Mouse (Mus musculus): Measurements from ENCODE around the gene Wdr45. TPM values are rescaled to one million over a fixed set of nuclear protein-coding genes. Genes with fewer than 3 reads are reported as not detected.
"Not testable (repeated sequence)": the region's sequence is repeated elsewhere in the genome, so short reads cannot be mapped to it uniquely, and the experiment has no call there.

Wdr45 gene
- polyA plus RNA-seq (2015; fragmentation: Nextera tagmentation; extraction: Ambion mirVana): 202 and 222 TPM in 2 replicates

DNA sequence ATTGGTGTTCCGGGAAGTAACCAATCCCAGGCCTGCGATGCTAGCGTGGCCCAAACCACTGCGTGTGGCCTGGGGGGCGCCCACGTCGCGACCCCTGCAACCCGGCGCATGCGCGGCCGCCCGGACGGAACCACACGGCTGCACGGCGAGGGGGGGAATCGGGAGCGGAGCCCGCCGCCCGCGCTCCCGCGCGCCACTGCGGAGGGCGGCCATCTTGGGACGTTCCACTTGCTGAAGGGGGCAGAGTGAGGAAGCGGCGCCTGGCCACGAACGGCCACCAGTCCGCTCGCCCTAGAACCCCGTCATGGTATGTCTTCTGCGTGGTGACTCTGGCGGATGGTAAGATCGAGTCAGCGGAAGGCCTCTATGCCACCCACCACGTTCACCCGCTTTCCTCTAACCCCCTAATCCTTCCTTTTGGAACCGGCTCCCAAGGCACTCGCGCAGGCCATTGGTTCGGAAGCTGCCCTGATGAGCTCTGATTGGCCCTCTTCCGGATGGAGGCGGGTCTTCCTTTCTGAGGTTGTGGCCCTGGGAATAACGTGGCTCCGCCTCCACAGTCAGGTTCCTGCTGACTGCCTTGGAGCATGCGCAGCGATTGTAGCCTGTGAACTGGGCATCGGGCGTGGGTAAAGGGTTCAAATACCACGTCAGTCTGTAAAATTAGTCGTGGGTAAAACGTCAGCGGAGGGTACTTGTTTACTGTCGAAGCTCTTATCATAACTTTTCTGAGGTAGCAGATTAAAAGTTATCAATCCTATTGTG, at the start of gene Wdr45:
TSS of gene Wdr45 (plus strand) at position 199 of the 765 bp plus-strand sequence.
- H3K4me1 ChIP-seq (ENCODE audit: insufficient read depth, low read depth, low read length); H3K27ac ChIP-seq (ENCODE audit: low read length); H3K9ac ChIP-seq (replicated peaks; ENCODE audit: low read depth); H3K36me3 ChIP-seq (ENCODE audit: insufficient read depth, low read length); H3K27me3 ChIP-seq (replicated peaks; ENCODE audit: insufficient read depth, low read length); H3K9me3 ChIP-seq (ENCODE audit: low read length): not testable (repeated sequence)
- DNase-seq (ENCODE audit: low spot score): peak; percentile 97
- H3K4me3 ChIP-seq (ENCODE audit: low read depth, low read length): peak within 1 kb of the TSS; percentile 21; the same call in 1 of the 2 replicates
- H3K4me2 ChIP-seq (replicated peaks; ENCODE audit: low read depth, low read length): peak within 1 kb of the TSS; percentile 37
- peak; percentile 98 for ATAC-seq
- WGBS: 19% methylated on average over 17 of the region's 60 CpGs

DNA sequence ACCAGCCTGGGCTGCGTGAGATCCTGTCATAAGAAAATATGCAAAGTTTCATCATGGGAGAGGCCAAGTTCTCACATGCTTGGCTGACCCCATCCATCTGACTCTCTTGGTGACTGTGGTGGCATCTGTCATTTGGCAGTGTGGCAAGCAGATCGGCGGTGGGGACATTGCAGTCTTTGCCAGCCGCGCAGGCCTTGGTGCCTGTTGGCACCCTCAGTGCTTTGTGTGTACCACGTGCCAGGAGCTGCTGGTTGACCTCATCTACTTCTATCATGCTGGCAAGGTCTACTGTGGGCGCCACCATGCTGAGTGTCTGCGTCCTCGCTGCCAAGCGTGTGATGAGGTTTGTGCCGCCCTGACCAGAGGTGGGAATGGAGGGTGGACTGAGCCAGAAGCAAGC, 49.3 kb upstream of the Wdr45 start:
- ATAC-seq (no peak), DNase-seq (ENCODE audit: low spot score) (no peak)
- no peak overlapping the region for H3K27ac ChIP-seq (ENCODE audit: low read length)
- no peak overlapping the region for H3K4me2 ChIP-seq (replicated peaks; ENCODE audit: low read depth, low read length)
- H3K4me1 ChIP-seq (ENCODE audit: insufficient read depth, low read depth, low read length): no peaks in the 10 kb centered on the region
- H3K9me3 ChIP-seq (ENCODE audit: low read length): no peaks in the 10 kb centered on the region
- no peak overlapping the region for H3K4me3 ChIP-seq (ENCODE audit: low read depth, low read length)
- H3K36me3 ChIP-seq (ENCODE audit: insufficient read depth, low read length): no peaks in the 10 kb centered on the region
- no peak for TF ChIP-seq CTCF (IDR thresholded peaks at IDR 0.05)
- no peak for TF ChIP-seq EP300 (IDR thresholded peaks at IDR 0.05)
- H3K9ac ChIP-seq (replicated peaks; ENCODE audit: low read depth): no peak overlapping the region
- 85% methylated on average over 9 of the region's 11 CpGs for WGBS
- H3K27me3 ChIP-seq (replicated peaks; ENCODE audit: insufficient read depth, low read length): no peaks in the 10 kb centered on the region

DNA sequence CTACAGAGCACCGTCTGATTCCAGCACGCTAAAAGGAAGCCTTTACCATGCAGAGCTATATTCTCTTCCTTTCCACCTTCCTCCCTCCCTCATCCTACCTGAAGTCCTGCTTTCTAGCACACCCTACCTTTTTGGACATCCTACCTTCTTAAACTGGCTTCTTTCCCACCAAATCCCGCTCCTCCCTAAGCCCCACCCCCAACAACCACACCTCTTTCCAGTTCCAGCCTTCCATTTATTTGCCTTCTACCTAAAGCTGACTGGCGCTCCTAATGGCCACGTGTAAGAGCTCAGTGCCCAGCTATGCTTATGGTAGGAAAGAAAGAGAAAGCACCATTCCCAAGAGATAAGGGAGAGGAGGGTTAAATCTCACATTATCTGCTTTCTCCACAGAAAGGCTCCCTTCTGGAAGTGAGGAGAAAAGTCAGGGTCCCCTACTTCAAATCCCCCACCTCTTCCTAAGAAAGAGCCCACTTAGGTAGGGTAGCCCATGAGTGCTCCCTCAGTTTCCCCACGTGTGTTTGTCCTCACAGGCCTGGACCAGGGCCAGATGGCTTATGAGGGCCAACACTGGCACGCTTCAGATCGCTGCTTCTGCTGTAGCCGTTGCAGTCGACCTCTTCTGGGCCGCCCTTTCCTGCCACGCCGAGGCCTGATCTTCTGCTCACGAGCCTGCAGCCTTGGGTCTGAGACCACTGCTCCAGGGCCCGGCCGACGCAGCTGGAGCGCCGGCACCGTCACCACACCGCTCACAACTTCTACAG, 48.2 kb upstream of the Wdr45 start:
- DNase-seq (ENCODE audit: low spot score) (no peak), ATAC-seq (no peak)
- Histone ChIP-seq H3K4me3 (ENCODE audit: low read depth, low read length) (no peak overlapping the region), H3K27ac (ENCODE audit: low read length) (no peak overlapping the region), H3K4me2 (replicated peaks; ENCODE audit: low read depth, low read length) (no peak overlapping the region), H3K4me1 (ENCODE audit: insufficient read depth, low read depth, low read length) (no peaks in the 10 kb centered on the region), H3K36me3 (ENCODE audit: insufficient read depth, low read length) (no peaks in the 10 kb centered on the region), H3K27me3 (replicated peaks; ENCODE audit: insufficient read depth, low read length) (no peaks in the 10 kb centered on the region), H3K9ac (replicated peaks; ENCODE audit: low read depth) (no peak overlapping the region), H3K9me3 (ENCODE audit: low read length) (no peaks in the 10 kb centered on the region)
- 64% methylated on average over 21 of the region's 21 CpGs for WGBS
- TF ChIP-seq CTCF (IDR thresholded peaks at IDR 0.05) (no peak), EP300 (IDR thresholded peaks at IDR 0.05) (no peak)

DNA sequence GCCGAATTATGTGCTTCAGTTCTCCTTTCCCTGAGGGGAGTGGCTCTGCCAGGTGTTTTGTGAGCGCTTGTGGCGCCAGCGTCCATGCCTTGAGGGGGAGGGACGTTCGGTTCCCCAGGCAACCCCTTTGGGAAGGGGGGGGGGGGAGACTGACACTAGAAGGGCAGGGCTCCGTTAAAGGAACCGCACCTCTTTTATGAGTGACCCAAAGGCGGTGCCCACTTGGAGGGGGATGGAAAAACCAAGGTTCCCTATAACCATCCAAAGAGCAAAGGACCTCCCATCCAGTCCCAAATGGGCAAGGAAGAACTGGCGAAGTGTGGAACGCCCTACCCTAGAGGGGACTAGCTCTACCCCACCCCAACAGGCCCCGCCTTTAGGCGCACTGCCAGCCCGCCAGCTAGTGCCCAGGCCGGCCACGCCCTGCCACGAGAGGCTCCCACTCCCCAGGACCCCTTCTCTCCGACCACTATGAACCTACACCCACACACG, 43.7 kb upstream of the Wdr45 start:
- TF ChIP-seq EP300 (IDR thresholded peaks at IDR 0.05): no peak
- TF ChIP-seq CTCF (IDR thresholded peaks at IDR 0.05): no peak
- Histone ChIP-seq H3K9ac (replicated peaks; ENCODE audit: low read depth) (peak overlapping the region; percentile 29; the same call in 1 of the 2 replicates), H3K36me3 (ENCODE audit: insufficient read depth, low read length) (no peaks in the 10 kb centered on the region), H3K4me1 (ENCODE audit: insufficient read depth, low read depth, low read length) (no peaks in the 10 kb centered on the region), H3K4me3 (ENCODE audit: low read depth, low read length) (peak overlapping the region; percentile 47), H3K27ac (ENCODE audit: low read length) (peak overlapping the region; percentile 76), H3K27me3 (replicated peaks; ENCODE audit: insufficient read depth, low read length) (no peaks in the 10 kb centered on the region), H3K9me3 (ENCODE audit: low read length) (no peaks in the 10 kb centered on the region), H3K4me2 (replicated peaks; ENCODE audit: low read depth, low read length) (peak overlapping the region; percentile 57)
- ATAC-seq: peak; percentile 76
- WGBS: 8% methylated on average over 4 of the region's 19 CpGs
- peak; percentile 74 for DNase-seq (ENCODE audit: low spot score)

DNA sequence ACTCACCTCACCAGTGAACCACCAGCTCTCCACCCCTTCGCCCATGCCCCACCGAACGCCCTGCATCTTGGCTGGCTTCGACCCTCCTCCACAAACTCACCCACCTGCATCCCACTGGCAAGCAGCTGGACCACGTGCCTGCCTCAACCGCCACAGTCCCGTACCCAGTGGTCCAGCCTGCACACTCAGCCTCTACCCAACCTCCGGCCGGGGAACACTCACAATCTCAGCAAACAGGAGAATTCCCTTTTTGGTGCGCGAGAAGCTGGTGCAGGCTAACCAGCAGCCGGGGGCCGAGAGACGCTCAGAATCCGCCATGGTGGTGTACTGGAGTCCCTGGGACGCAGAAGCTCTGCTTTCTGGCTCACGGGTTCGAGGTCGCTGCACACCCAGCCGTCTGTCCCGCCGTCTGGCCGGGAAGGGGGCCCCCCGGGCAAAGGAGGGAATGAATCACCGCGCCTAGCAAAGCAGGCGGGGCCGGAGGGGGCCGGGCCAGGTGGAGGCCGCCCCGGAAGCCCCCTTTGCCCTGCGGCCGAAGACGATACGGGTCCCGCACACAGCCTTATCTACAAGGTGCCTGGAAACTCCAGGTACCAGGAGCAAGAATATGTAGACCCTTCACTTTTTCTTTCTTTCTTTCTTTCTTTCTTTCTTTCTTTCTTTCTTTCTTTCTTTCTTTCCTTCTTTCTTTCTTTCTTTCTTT, 43.1 kb upstream of the Wdr45 start, which contains the start of gene Plp2:
TSS of gene Plp2 (minus strand) at position 470 of the 703 bp plus-strand sequence.
- DNase-seq (ENCODE audit: low spot score): peak; percentile 47
- H3K9me3 ChIP-seq (ENCODE audit: low read length): no peaks in the 10 kb centered on the region

DNA sequence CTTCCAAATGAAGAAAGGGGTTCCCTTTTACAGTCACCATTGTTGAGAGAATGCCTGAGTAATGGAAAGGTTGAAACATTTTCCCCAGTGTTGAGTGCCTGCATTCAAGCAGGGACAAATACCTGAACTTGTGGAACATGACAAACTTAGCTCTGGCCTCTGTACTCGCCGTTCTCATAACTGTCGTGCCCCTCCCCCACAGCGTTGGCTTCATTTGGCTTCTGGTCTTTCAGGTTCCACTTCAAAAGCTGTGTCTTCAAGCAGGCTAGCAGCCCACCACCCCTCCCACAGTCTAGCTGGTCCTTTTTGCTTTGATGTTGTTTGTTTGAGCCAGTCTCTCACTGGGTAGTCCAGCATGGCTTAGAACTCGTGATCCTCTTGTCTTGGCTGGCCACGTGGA, 41.4 kb upstream of the Wdr45 start:
- TF ChIP-seq EP300 (IDR thresholded peaks at IDR 0.05) (no peak), CTCF (IDR thresholded peaks at IDR 0.05) (no peak)
- no peak for DNase-seq (ENCODE audit: low spot score)
- 37% methylated on average over 6 of the region's 6 CpGs for WGBS

More for the DNA sequence above, 43.1 kb upstream of the Wdr45 start, which contains the start of gene Plp2:
- Histone ChIP-seq H3K9ac (replicated peaks; ENCODE audit: low read depth) (peak within 1 kb of the TSS; percentile 29), H3K36me3 (ENCODE audit: insufficient read depth, low read length) (no peaks in the 10 kb centered on the region), H3K4me3 (ENCODE audit: low read depth, low read length) (peak within 1 kb of the TSS; percentile 47), H3K4me2 (replicated peaks; ENCODE audit: low read depth, low read length) (peak within 1 kb of the TSS; percentile 57), H3K27ac (ENCODE audit: low read length) (peak within 1 kb of the TSS; percentile 76), H3K4me1 (ENCODE audit: insufficient read depth, low read depth, low read length) (no peaks in the 10 kb centered on the region), H3K27me3 (replicated peaks; ENCODE audit: insufficient read depth, low read length) (no peaks in the 10 kb centered on the region)
- TF ChIP-seq CTCF (IDR thresholded peaks at IDR 0.05) (no peak), EP300 (IDR thresholded peaks at IDR 0.05) (no peak)
- peak; percentile 36 for ATAC-seq
- 28% methylated on average over 17 of the region's 36 CpGs for WGBS

More for the DNA sequence above, 41.4 kb upstream of the Wdr45 start:
- H3K27ac ChIP-seq (ENCODE audit: low read length): no peak overlapping the region
- no peak overlapping the region for H3K4me3 ChIP-seq (ENCODE audit: low read depth, low read length)
- ATAC-seq: no peak
- H3K4me1 ChIP-seq (ENCODE audit: insufficient read depth, low read depth, low read length): no peaks in the 10 kb centered on the region
- no peak overlapping the region for H3K9ac ChIP-seq (replicated peaks; ENCODE audit: low read depth)
- H3K36me3 ChIP-seq (ENCODE audit: insufficient read depth, low read length): no peaks in the 10 kb centered on the region
- no peak overlapping the region for H3K4me2 ChIP-seq (replicated peaks; ENCODE audit: low read depth, low read length)
- H3K27me3 ChIP-seq (replicated peaks; ENCODE audit: insufficient read depth, low read length): no peaks in the 10 kb centered on the region
- no peaks in the 10 kb centered on the region for H3K9me3 ChIP-seq (ENCODE audit: low read length)
